Mouse (Mus musculus) embryonic fibroblast, embryonic 13.5 days (primary cell): ENCODE measurements around the gene Coa6.

ENCODE experiments used
- CTCF ChIP-seq: IDR thresholded peaks from 2 replicates; pipeline ENCODE4 v1.5.1; 2011; ENCODE audit warnings: mild to moderate bottlenecking, control low read depth, low read length, moderate library complexity, borderline replicate concordance; ENCODE audit not compliant: insufficient read depth
- POLR2A ChIP-seq: IDR thresholded peaks from 2 replicates; pipeline ENCODE4 v1.6.1; 2011; ENCODE audit warnings: low read depth, mild to moderate bottlenecking, control low read depth, low read length, moderate library complexity

- TF ChIP-seq CTCF: no peak
- no peak for TF ChIP-seq POLR2A
Observed at GRCm38 (mm10) chr8:126395917-126396316, 26.4 kb upstream of the Coa6 start.
